Mouse (Mus musculus): ENCODE measurements at regions not wholly inside any gene's neighbourhood (a gene's known extent, or its start where the extent isn't known, plus 50 kb on each side); places are given as distances from the start of the nearest gene placed in this dataset.

DNA sequence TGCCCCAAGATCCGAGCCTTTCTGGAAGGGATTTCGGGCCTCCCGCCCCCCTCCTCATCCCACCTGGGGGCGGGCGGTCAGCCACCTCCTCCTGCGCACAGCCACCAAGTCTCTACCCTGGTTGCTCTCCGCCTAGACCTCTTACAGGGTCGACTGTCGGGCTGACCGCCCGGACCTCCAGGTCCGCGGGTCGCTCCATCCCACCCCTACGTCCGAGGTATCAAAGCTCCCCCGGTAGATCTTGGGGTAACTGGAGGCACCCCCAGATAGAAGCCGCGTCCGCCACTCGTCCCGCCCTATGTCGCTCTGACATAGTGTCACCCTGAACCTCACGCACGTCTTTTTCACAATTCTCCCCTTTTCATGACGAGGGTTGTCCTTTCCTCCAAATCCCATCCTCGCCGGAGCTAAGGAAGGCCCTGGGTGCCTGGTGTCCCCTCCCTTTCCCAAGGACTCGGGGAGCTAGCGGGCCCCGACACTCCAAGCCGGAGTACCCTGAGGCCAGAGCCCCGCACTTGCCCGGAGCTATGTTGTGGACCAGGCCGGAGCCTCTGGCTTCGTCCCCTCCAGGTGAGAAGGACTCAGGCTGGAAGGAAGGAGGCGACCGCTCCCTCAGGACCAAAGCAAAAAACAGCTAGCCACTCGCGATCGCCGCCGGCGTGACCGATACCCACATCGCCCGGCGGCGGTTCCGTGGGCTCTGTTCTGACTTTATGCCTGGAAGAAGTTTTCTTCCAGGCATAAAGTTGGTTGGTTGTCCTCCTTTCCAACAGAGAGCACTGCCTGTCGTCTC, 62.9 kb upstream of the Commd3 start:
- TF ChIP-seq CTCF (IDR thresholded peaks at IDR 0.05; ENCODE audit: low read depth, low read length) (no peak), POLR2A (IDR thresholded peaks at IDR 0.05; ENCODE audit: extremely low read depth, insufficient read depth, low read length) (no peak)
